Mouse (Mus musculus) lung, adult 18-20 months (tissue): ENCODE measurements around the gene Trp73.

Experiments used
- DNase-seq, 2 experiments: peaks; one replicate each; pipeline ENCODE4 v3.0.0; 2022; ENCODE audit warnings: mixed read lengths in 2 of 2

Trp73 gene

DNA sequence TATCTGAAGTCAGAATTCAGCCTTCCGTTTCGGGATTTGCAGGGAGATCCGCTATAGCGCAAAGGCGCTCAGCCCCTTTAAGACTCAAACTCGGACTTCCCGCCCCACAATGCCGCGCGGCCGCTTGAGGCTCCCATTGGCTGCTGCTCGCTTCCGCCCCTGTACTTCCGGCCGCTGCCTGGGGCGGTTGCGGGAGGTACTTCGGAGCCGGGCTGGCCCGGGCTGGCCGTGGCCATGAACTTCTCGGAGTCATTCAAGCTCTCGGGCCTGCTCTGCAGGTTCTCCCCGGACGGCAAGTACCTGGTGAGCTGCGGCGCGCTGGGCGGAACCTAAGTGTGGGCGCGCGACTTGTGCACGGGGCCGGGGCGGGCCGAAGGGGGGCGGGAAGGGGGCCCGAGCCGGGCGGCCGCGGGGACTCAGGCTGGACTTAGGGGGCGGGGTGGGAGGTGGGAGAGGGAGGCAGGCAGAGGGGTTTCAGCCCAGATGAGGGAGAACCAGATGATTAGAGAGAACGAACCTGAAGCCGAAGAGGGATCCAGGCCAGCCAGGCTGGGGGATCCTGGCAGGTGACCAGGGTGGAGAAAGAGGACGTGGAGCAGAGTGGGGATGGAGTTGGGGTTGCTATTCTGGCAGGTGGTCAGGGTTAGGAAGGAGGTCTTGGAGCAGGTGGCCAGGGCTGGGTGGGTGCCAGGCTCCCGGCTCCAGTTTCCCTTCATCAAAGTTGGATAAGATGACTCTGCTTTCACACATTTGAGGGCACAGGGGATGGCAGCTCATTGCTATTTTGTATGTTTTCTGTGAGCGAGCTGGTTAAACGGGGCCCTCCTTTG, 2.4 kb upstream of the Trp73 start, which contains the start of gene Wrap73:
Gene Wrap73, plus strand, starts transcription at position 162 of the 830 bp plus-strand sequence.
- DNase-seq: peak; percentile 92 to 93

- DNase-seq: no peak
These were observed 1.2 kb upstream of the Trp73 start for GRCm38 (mm10) chr4:154141009-154141867.

- DNase-seq: no peak
These were observed 403 bp upstream of the Trp73 start for GRCm38 (mm10) chr4:154140213-154141008.

- DNase-seq: no peak
These were observed 282 bp downstream of the Trp73 start for GRCm38 (mm10) chr4:154139671-154140181.

- DNase-seq: no peak
These were observed 2.9 kb downstream of the Trp73 start for GRCm38 (mm10) chr4:154137139-154137538.

- no peak for DNase-seq
These were observed 5.2 kb downstream of the Trp73 start for GRCm38 (mm10) chr4:154134803-154135202.

DNA sequence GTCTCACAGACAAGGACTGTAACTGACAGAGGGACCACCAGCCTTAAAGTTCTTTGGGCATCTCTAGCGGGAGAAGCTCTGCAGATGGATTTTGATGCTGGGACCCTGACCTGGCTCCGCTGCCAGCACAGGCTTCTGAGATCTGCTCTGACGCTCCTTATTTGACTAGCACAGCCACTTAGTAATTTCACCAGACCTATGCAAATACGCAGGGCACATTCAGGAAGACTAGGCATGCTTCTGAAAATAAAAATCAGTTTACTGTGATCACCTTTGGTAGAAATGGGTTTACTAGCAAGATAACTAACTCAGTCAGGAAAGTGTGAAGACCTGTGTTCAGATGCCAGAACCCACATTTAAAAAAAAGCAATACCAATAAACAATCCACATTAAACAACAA, 8.1 kb downstream of the Trp73 start:
- DNase-seq: no peak

- DNase-seq: no peak
These were observed 10.1 kb downstream of the Trp73 start for GRCm38 (mm10) chr4:154129950-154130349.

GRCm38 (mm10) chr4:154127273-154127672, 12.7 kb downstream of the Trp73 start:
- no peak for DNase-seq

GRCm38 (mm10) chr4:154125202-154125601, 14.8 kb downstream of the Trp73 start:
- DNase-seq: no peak

GRCm38 (mm10) chr4:154123553-154123952, 16.5 kb downstream of the Trp73 start:
- DNase-seq: no peak

- no peak for DNase-seq
These were observed 17.6 kb downstream of the Trp73 start for GRCm38 (mm10) chr4:154122374-154122773.

DNA sequence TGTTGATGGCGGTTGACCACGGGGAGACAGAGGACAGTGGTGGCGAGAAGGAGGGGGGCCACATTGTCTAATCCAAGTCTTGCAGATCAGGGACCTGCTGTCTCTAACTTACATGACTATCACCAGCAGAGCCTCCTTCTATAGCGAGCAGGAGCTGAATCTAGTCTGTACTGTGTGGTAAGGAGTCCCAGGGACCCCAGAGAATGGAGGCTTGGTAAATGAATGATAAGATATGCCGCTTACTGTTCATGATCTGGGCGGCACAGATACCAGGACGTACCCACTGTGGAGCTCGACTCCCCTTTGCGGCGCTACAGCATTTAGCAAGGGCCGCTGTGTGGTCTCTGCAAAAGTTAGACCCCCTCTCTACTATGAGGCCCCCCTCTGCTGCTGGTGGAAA, 18.2 kb downstream of the Trp73 start:
- no peak for DNase-seq

GRCm38 (mm10) chr4:154119208-154119607, 20.8 kb downstream of the Trp73 start:
- DNase-seq: no peak

DNA sequence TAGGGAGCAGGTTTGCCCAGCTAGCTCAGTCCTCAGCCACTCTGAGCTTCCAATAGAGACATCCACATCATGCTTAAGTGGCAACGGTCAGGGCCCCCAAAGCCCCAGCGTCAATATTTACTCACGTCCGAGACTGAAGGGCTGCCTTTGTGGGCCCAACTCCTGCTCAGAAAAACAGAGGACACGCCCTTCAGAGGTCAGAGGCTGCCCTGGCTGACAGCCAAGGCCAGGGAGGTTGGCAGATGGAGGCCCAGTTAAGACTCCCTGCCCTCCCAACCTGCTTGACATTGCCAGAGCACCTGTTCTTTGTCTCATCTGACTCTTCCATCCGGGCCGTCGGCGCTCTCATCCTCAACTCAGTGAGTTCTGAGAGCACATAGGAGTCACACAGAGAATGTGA, 21.2 kb downstream of the Trp73 start:
- peak; percentile 61 to 71 for DNase-seq

- peak in 1 of 2 experiments; percentile 38 for DNase-seq
These were observed 23.6 kb downstream of the Trp73 start for GRCm38 (mm10) chr4:154116421-154116820.

GRCm38 (mm10) chr4:154109850-154110243, 30.2 kb downstream of the Trp73 start:
- DNase-seq: no peak

DNA sequence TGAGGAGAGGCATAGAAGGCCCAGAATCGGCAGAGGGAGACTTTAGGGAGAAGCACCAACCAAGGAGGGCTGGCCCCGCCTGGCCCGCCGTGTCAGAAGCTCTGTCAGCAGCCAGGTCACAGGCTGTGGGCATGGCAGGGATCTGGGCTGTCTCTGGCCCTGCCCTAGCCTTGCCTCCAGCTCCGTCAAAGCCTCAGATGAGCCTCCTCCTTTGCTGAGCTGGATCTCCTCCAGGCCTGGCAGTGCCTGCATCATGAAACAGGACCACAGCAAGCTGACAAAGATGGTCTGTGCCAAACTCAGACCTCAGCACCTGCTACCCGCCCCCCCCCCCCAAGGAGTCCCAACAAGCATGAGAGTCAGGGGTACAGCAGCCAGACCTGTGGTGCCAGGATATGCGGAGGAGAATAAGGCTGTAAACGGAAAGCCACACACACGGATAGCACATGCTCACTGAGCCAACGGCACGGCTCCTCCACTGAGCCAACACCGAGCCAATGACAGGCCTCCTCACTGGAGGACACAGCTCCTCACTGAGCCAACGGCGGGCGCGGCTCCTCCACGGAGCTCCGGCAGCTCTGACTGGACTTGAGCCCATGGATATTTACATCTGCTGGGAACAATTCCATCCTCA, 30.7 kb downstream of the Trp73 start:
- DNase-seq: no peak

DNA sequence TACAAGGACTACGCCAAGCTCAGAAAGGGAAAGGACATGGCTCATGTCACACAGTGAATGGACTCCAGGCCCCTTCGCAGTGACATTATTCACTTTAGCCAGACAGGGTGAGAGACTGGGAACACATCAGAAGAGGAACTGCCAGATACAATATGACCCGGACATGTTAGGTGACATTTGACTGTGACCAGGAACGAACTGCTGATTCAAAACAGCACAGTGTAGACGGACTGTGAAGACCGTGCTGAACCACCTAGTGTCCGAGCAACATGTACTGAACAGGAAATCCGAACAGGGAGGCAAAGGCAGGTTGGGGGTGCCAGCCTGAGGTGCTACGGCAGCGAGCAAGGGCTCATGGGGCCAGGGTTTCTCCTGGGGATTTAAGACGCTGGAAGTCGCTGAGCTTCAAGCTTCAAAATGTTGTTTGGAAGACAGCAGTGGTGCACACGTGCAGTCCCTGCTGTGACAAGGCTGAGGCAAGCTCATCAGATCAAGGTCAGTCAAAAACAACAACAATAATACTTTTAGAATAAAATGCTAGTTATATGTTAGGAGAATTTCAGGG, 33.4 kb downstream of the Trp73 start:
- no peak for DNase-seq

DNA sequence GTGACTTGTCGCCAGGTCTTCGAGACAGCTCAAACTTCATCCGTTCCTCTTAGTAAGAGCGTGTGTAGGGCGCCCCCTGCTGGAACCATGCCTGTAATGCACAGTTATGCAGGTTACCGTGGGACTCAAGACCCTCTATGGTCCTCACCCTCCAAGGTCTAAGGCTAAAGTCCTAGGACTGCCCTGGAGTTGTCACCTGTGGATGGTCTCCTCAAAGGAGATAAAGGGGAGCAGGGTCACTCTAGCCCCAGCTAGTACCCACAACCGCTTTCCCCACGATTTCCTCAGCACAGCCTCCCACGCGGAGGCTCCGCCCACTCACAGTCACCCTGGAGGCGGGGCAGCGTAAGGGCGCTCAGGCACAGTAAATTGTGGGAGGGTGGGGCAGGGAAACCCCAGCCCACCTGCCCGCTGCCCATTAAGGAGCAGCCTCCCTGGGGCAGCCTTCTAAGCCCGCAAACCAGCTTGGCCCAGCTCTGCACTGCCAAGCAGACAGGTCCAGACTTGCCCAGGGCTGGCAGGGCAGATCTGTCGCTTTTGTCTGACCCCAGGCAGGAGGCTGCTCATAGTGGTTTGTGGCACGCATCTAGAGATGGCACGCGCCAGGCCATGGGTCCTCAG, 34.5 kb downstream of the Trp73 start:
- DNase-seq: peak; percentile 40 to 60

- no peak for DNase-seq
These were observed 36.1 kb downstream of the Trp73 start for GRCm38 (mm10) chr4:154103912-154104311.
